Mouse (Mus musculus) erythroblast, embryonic 14.5 days (primary cell): Measurements from ENCODE around the gene Suds3.

Experiments used
- GATA1 ChIP-seq: IDR thresholded peaks from 2 replicates; pipeline ENCODE4 v1.6.1; 2012; ENCODE audit warnings: low read length, inconsistent platforms, mixed read lengths
- TAL1 ChIP-seq: IDR thresholded peaks from 3 replicates; pipeline ENCODE4 v1.6.1; 2012; ENCODE audit warnings: low read length, inconsistent platforms, mixed read lengths

GRCm38 (mm10) chr5:117042661-117043060, 73.3 kb downstream of the Suds3 start:
- no peak for TF ChIP-seq GATA1
- TF ChIP-seq TAL1: no peak
